ENCODE assay signal across 28 mouse cellular contexts in the genomic region with DNA sequence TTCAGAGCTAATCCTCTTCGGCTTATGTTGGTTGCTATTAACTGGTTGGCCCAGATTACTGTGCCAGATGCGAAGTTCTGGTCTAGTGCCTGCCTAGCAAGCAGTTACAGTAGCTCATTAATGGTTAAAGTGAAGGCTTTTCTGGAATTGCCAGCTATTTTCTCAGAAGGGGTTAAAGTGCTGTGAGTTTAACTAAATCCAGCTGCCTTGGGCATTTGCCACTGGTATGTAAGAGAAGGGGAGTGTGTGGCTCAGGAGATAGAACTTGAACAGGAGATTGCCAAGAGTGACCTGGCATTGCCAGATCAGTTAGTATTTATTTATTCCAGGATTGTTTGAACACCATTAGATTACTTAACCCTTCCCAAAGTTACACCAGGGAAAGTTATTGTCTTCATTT. TPM values are rescaled to one million over a fixed set of nuclear protein-coding genes. Genes with fewer than 3 reads are reported as not detected.
DNase-seq lines count a peak whose midpoint lies in the region; ATAC-seq and TF ChIP-seq lines count a peak whose summit lies in the region.
"Had no signal": no experiment of that assay in that cellular context is flagged by ENCODE, and none has a peak within 500 bp of the region (broad histone marks: within the 10 kb centered on the region; RNA-seq: fewer than 3 reads in every experiment).

No protein-coding gene starts in this region.

- no peak overlapping the region for H3K9ac ChIP-seq in forebrain, embryonic 14.5 days (ENCODE audit: low read length)
- H3K9ac ChIP-seq in forebrain, embryonic 13.5 days = no peak overlapping the region
- H3K9ac ChIP-seq in kidney, embryonic 15.5 days = no peak overlapping the region
- no peak overlapping the region; the same call in 1 of the 2 replicates for H3K9ac ChIP-seq in embryonic facial prominence, embryonic 14.5 days (ENCODE audit: low read depth, low read length)
- no peak overlapping the region for H3K9ac ChIP-seq in midbrain, postnatal 0 days (replicated peaks; ENCODE audit: low read length, poor library complexity, severe bottlenecking)
- H3K9ac ChIP-seq: embryonic facial prominence, embryonic 15.5 days; forebrain, embryonic 12.5 days; heart, embryonic 13.5 days; hindbrain, embryonic 14.5 days; limb, embryonic 12.5 days; liver, embryonic 12.5 days; midbrain, embryonic 13.5 days; neural tube, embryonic 15.5 days had no signal

- peaks cover 6% of the 10 kb centered on the region; the same call in 1 of the 2 replicates for H3K36me3 ChIP-seq in forebrain, embryonic 14.5 days (ENCODE audit: control insufficient read depth, insufficient read depth, low read length)
- peaks cover 11% of the 10 kb centered on the region for H3K36me3 ChIP-seq in forebrain, embryonic 13.5 days (ENCODE audit: poor library complexity, severe bottlenecking)
- H3K36me3 ChIP-seq in kidney, embryonic 15.5 days = peaks cover 34% of the 10 kb centered on the region
- H3K36me3 ChIP-seq in embryonic facial prominence, embryonic 14.5 days (ENCODE audit: control insufficient read depth, insufficient read depth, low read length) = peaks cover 16% of the 10 kb centered on the region
- no peaks in the 10 kb centered on the region for H3K36me3 ChIP-seq in midbrain, postnatal 0 days (ENCODE audit: insufficient read depth, low read length)
- H3K36me3 ChIP-seq: neural tube, embryonic 15.5 days had no signal

- TF ChIP-seq CTCF in midbrain, postnatal 0 days (IDR thresholded peaks at IDR 0.05) = no peak

- WGBS in forebrain, embryonic 14.5 days = 94% methylated on average over 2 of the region's 2 CpGs
- WGBS in forebrain, embryonic 13.5 days = 90% methylated on average over 2 of the region's 2 CpGs
- WGBS in kidney, embryonic 15.5 days = 64% methylated on average over 2 of the region's 2 CpGs
- WGBS in embryonic facial prominence, embryonic 14.5 days = 82% methylated on average over 2 of the region's 2 CpGs
- WGBS in midbrain, postnatal 0 days = 83% methylated on average over 2 of the region's 2 CpGs

- H3K27me3 ChIP-seq in forebrain, embryonic 14.5 days (replicated peaks; ENCODE audit: control insufficient read depth, insufficient read depth, low read length) = no peaks in the 10 kb centered on the region
- no peaks in the 10 kb centered on the region for H3K27me3 ChIP-seq in forebrain, embryonic 13.5 days
- no peaks in the 10 kb centered on the region for H3K27me3 ChIP-seq in kidney, embryonic 15.5 days
- no peaks in the 10 kb centered on the region for H3K27me3 ChIP-seq in embryonic facial prominence, embryonic 14.5 days (replicated peaks; ENCODE audit: control insufficient read depth, insufficient read depth, low read length)
- H3K27me3 ChIP-seq in midbrain, postnatal 0 days (ENCODE audit: insufficient read depth, low read length) = no peaks in the 10 kb centered on the region
- H3K27me3 ChIP-seq: embryonic facial prominence, embryonic 15.5 days; forebrain, embryonic 12.5 days; heart, embryonic 13.5 days; limb, embryonic 12.5 days; liver, embryonic 12.5 days; midbrain, embryonic 13.5 days; neural tube, embryonic 15.5 days had no signal

- peak; percentile 14 for DNase-seq in forebrain, embryonic 14.5 days (ENCODE audit: low spot score)
- DNase-seq in kidney, adult 8-10 months = peak; percentile 69 to 78
- DNase-seq in 3T3-L1 (ENCODE audit: low read depth, low spot score) = peak; percentile 31
- peak; percentile 44 for DNase-seq in embryonic facial prominence, embryonic 14.5 days (ENCODE audit: low spot score)
- no peak for DNase-seq in gastrocnemius, postnatal 36 days
- DNase-seq in midbrain, postnatal 0 days (ENCODE audit: low spot score) = no peak
- DNase-seq: adrenal gland, postnatal 10 days; cerebellum, adult 8-10 months; embryo, embryonic 11 days; gastrocnemius, adult 2 months; heart, postnatal 10 days; layer of hippocampus, adult 9-11 months; lung, adult 18-20 months; lung, postnatal 4 days; retina, postnatal 1 day; right cerebral cortex, postnatal 14 days; thymus, postnatal 4 days had no signal

- H3K27ac ChIP-seq in forebrain, embryonic 14.5 days (ENCODE audit: low read depth, low read length) = no peak overlapping the region
- H3K27ac ChIP-seq in forebrain, embryonic 13.5 days = no peak overlapping the region
- no peak overlapping the region for H3K27ac ChIP-seq in kidney, embryonic 15.5 days
- H3K27ac ChIP-seq in embryonic facial prominence, embryonic 14.5 days (replicated peaks; ENCODE audit: low read depth, low read length) = no peak overlapping the region
- no peak overlapping the region for H3K27ac ChIP-seq in midbrain, postnatal 0 days (ENCODE audit: low read depth, low read length)
- H3K27ac ChIP-seq: embryonic facial prominence, embryonic 15.5 days; forebrain, embryonic 12.5 days; gastrocnemius, adult 2 months; heart, embryonic 13.5 days; hindbrain, embryonic 14.5 days; limb, embryonic 12.5 days; liver, embryonic 12.5 days; midbrain, embryonic 13.5 days; neural tube, embryonic 15.5 days had no signal

- ATAC-seq in forebrain, embryonic 14.5 days = no peak
- ATAC-seq in forebrain, embryonic 13.5 days = no peak
- ATAC-seq in kidney, embryonic 15.5 days (replicated peaks; ENCODE audit: low FRiP score) = no peak
- ATAC-seq in embryonic facial prominence, embryonic 14.5 days (ENCODE audit: low read depth) = no peak
- no peak for ATAC-seq in midbrain, postnatal 0 days (ENCODE audit: low FRiP score)
- ATAC-seq: liver, embryonic 12.5 days; lung, postnatal 0 days; midbrain, embryonic 13.5 days had no signal

- H3K4me2 ChIP-seq in forebrain, embryonic 14.5 days (ENCODE audit: low read length) = no peak overlapping the region
- H3K4me2 ChIP-seq in forebrain, embryonic 13.5 days = no peak overlapping the region
- no peak overlapping the region for H3K4me2 ChIP-seq in kidney, embryonic 15.5 days
- no peak overlapping the region for H3K4me2 ChIP-seq in embryonic facial prominence, embryonic 14.5 days (ENCODE audit: low read depth, low read length)
- no peak overlapping the region for H3K4me2 ChIP-seq in midbrain, postnatal 0 days (ENCODE audit: low read depth, low read length, poor library complexity, severe bottlenecking)
- H3K4me2 ChIP-seq: embryonic facial prominence, embryonic 15.5 days; forebrain, embryonic 12.5 days; heart, embryonic 13.5 days; hindbrain, embryonic 14.5 days; limb, embryonic 12.5 days; liver, embryonic 12.5 days; midbrain, embryonic 13.5 days; neural tube, embryonic 15.5 days had no signal

- no peaks in the 10 kb centered on the region for H3K4me1 ChIP-seq in forebrain, embryonic 14.5 days (ENCODE audit: control insufficient read depth, insufficient read depth, low read length)
- peaks cover 7% of the 10 kb centered on the region; the same call in 1 of the 2 replicates for H3K4me1 ChIP-seq in forebrain, embryonic 13.5 days
- peaks cover 3% of the 10 kb centered on the region; the same call in 1 of the 2 replicates for H3K4me1 ChIP-seq in kidney, embryonic 15.5 days
- peaks cover 4% of the 10 kb centered on the region; the same call in 1 of the 2 replicates for H3K4me1 ChIP-seq in embryonic facial prominence, embryonic 14.5 days (ENCODE audit: control insufficient read depth, insufficient read depth, low read length)
- no peaks in the 10 kb centered on the region for H3K4me1 ChIP-seq in midbrain, postnatal 0 days (ENCODE audit: insufficient read depth, low read length)
- H3K4me1 ChIP-seq: forebrain, embryonic 12.5 days had no signal

- no peaks in the 10 kb centered on the region for H3K9me3 ChIP-seq in forebrain, embryonic 14.5 days (replicated peaks; ENCODE audit: control insufficient read depth, low read length)
- no peaks in the 10 kb centered on the region for H3K9me3 ChIP-seq in forebrain, embryonic 13.5 days (replicated peaks)
- no peaks in the 10 kb centered on the region for H3K9me3 ChIP-seq in kidney, embryonic 15.5 days (replicated peaks)
- H3K9me3 ChIP-seq in embryonic facial prominence, embryonic 14.5 days (ENCODE audit: control insufficient read depth, low read length) = no peaks in the 10 kb centered on the region
- H3K9me3 ChIP-seq in midbrain, postnatal 0 days (ENCODE audit: low read length) = no peaks in the 10 kb centered on the region
- H3K9me3 ChIP-seq: embryonic facial prominence, embryonic 15.5 days; forebrain, embryonic 12.5 days; heart, embryonic 13.5 days; limb, embryonic 12.5 days; liver, embryonic 12.5 days; midbrain, embryonic 13.5 days; neural tube, embryonic 15.5 days had no signal

- H3K4me3 ChIP-seq in forebrain, embryonic 14.5 days (ENCODE audit: low read depth, low read length) = no peak overlapping the region
- H3K4me3 ChIP-seq in forebrain, embryonic 13.5 days = no peak overlapping the region
- H3K4me3 ChIP-seq in kidney, embryonic 15.5 days (replicated peaks) = no peak overlapping the region
- no peak overlapping the region for H3K4me3 ChIP-seq in embryonic facial prominence, embryonic 14.5 days (ENCODE audit: low read depth, low read length)
- H3K4me3 ChIP-seq in midbrain, postnatal 0 days (ENCODE audit: low read depth, low read length) = no peak overlapping the region
- H3K4me3 ChIP-seq: embryonic facial prominence, embryonic 15.5 days; forebrain, embryonic 12.5 days; gastrocnemius, adult 2 months; heart, embryonic 13.5 days; limb, embryonic 12.5 days; liver, embryonic 12.5 days; midbrain, embryonic 13.5 days; neural tube, embryonic 15.5 days had no signal

- intact Hi-C loops in gastrocnemius, postnatal 36 days (cut with DNase I) = no loop called here

RNA-seq across cellular contexts. Expression of a gene that starts 11.1 kb away (rescaled TPM):
- polyA plus RNA-seq in forebrain, embryonic 14.5 days (2014; fragmentation: Nextera tagmentation; extraction: Ambion mirVana) = 8.5 and 9.7 TPM in 2 replicates
- 8.0 and 8.4 TPM in 2 replicates for polyA plus RNA-seq in forebrain, embryonic 13.5 days (2015; fragmentation: Nextera tagmentation; extraction: Ambion mirVana)
- polyA plus RNA-seq in kidney, embryonic 15.5 days (2015; fragmentation: Nextera tagmentation; extraction: Ambion mirVana) = 10.0 and 10.5 TPM in 2 replicates
- 16.8 and 18.0 TPM in 2 replicates for polyA plus RNA-seq in embryonic facial prominence, embryonic 14.5 days (2014; fragmentation: Nextera tagmentation; extraction: Ambion mirVana)
- total RNA-seq in gastrocnemius, postnatal 36 days (2021) = 1 to 10 TPM; 7.1 to 7.3 TPM
- 11.3 and 14.9 TPM in 2 replicates for total RNA-seq in midbrain, postnatal 0 days (2014; rRNA removed)
- 2.5 and 2.7 TPM in 2 replicates for polyA plus RNA-seq in midbrain, postnatal 0 days (2015; fragmentation: Nextera tagmentation; extraction: Ambion mirVana)

Comparison
In these comparisons a context has a peak if more than half of its experiments do, and no peak if none do; other contexts are left out.
1. DNase-seq: peak in forebrain, embryonic 14.5 days (single experiment), kidney, adult 8-10 months (2 of 2), 3T3-L1 (single experiment) and embryonic facial prominence, embryonic 14.5 days (single experiment); none in gastrocnemius, postnatal 36 days (0 of 2) and midbrain, postnatal 0 days (single experiment).